Mouse (Mus musculus) neural tube, embryonic 10.5 days (tissue): Measurements from ENCODE around the gene Gbp8.
"Not testable (repeated sequence)": the region's sequence is repeated elsewhere in the genome, so short reads cannot be mapped to it uniquely, and the experiment has no call there.

Experiments
- DNase-seq: peaks from one replicate; pipeline ENCODE4 v3.0.0-alpha.2; 2017; ENCODE audit warnings: low spot score; ENCODE audit errors: extremely low spot score

The Gbp8 gene

GRCm38 (mm10) chr5:105060224-105060623 lies 79.1 kb downstream of the Gbp8 start:
- no peak for DNase-seq

DNA sequence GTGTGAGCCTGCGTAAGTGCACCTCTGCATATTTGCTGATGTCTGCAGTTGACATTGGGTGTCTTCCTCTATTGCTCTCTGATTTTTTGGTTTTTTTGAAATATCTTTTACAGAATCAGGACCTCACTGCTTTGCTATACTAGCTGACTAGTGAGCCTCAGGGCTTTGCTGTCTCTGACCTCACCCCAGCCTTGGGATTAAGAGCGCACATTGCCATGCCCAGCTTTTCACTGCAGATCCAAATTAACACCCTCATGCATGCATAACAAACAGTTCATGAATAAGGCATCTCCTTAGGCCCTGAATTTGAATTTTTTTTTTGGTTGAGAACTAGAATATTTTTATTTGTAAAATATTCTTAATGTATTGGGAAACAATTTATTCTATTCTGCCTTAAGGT lies 84.1 kb downstream of the Gbp8 start:
- no peak for DNase-seq

DNA sequence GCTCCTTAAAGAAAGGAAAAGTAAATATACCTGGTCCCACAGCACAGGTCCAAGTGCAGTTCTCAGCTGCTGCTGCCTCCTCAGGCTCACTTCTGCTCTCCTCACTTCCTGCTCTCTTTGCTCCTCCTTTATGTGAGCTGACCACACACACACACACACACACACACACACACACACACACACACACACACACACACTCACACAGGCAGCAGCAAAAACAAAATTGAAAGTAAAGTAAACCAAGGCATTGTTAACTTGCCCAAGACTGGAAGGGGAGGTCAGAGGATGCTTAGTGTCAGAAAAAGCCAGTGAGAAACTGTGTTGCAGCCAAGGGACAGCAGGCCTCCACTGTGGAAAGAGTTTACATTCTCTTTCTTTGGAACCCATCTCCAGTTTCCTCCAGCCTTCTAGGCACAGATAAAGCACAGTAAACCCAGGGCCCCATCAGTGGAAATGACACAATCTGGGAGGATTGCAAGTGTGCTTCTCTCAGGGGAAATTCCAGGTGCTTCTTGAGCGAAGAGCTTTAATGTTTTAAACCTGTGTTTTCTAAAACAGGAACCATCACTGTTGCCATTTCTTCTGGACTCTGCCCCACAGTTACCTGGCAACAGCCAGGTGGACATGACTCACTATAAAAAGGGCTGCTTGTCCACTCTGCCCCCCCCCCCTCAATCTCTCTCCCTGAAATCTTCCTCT lies 85.7 kb downstream of the Gbp8 start:
- not testable (repeated sequence) for DNase-seq

DNA sequence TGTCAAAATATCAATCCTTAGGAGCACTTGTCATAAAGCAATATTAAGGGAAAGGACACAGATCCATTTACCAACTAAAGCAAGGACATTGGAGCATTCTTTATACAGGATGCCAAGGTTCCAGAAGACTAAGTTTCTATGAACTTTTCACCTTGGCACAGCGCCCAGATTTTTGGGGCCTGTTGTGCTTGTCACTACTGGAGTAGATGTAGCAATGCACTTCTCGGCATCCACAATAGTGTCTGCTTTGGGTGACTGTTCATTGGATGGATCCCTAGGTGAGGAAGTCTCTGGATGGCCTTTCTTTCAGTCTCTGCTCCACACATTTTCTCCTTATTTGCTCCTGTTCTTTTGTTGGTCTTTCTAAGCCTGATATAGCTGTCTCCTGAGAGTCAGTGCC lies 107.0 kb downstream of the Gbp8 start:
- no peak for DNase-seq

- DNase-seq, result no peak
These were observed 126.8 kb downstream of the Gbp8 start for GRCm38 (mm10) chr5:105012551-105012950.

DNA sequence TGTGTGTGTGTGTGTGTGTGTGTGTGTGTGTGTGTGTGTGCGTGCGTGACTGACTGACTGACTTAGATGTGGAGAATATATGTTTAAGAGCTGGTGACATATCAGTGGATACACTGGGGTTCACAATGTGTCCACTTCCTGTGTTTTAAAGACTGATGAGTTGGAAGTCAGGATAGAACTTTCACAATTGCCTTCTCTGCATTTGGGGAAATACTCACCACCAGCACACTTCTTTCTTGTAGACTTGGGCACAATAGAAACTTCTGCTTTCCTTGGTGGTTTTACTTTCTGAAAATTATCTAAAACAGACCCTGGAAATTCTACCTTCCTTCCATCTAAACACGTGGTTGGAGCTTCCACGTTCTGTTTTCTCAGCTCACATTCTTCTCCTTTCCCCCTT lies 127.8 kb downstream of the Gbp8 start:
- DNase-seq, result no peak

DNA sequence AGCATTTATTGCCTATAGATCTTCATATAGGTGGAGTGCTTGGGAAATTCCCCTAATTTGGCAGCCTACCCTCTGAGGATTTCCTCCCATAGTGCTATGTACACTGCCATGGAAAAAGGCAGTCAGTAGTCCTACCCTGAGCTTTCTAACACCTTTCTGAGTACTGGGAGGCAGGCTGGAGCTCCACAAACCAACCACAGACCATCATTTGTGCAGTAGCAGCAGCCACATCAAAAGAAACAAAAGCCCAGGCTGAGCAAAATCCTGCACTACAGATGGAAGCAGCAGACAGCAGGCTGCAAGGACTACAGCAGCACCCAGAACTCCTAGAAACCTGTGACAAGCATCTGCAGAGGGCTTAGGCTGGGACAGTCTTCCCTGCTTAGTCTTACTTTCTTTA lies 129.0 kb downstream of the Gbp8 start:
- DNase-seq, result no peak

GRCm38 (mm10) chr5:104989411-104989810 lies 149.9 kb downstream of the Gbp8 start:
- DNase-seq, result no peak

DNA sequence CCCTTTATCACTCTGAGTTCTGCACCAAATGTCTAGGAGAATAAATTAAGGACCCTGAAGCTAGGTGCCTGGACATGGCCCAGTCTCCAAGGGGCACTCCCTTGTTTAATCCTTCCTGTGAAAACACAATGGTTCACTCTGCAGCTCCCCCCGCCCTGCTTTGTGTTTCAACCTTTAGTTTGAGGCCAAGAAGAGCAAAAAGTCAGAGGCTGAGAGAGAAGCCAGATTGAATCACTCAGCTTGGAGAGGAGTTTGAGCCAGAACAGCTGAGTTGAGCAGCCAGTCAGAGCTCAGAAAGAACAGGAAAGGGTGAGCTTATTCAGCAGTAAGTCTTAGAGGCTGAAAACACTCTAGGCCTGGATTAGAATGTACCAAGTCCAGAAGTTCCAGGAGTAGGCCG lies 151.3 kb downstream of the Gbp8 start:
- no peak for DNase-seq

DNA sequence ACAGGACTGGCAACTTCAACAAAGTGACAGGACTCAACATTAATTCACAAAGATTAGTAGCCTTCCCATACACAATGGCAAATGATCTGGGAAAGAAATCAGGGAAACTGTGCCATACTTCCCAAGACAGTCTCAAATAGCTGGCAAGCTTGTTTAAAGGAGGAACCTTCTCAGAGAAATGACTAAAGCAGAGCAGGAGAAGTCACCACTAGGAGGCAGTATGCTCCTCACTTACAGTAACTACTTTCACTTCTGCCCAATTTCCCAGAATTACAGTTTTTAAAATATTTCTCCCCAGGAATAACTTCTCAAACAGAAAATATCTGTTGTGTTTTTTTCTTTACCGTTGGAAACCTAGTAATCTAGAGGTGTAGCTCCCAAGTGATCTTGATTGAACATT lies 152.6 kb downstream of the Gbp8 start:
- no peak for DNase-seq

GRCm38 (mm10) chr5:104982535-104982934 lies 156.8 kb downstream of the Gbp8 start, which contains the start of gene Abcg3:
Gene Abcg3, minus strand, starts transcription at chr5:104982718.
- DNase-seq, result no peak

- DNase-seq, result no peak
These were observed 160.3 kb downstream of the Gbp8 start for GRCm38 (mm10) chr5:104979040-104979513.
